Mouse (Mus musculus) bone marrow macrophage, adult 2 months (primary cell): ENCODE data around the gene Camk2g.

Source experiments
- CTCF ChIP-seq: IDR thresholded peaks from 2 replicates; pipeline ENCODE4 v1.5.1; 2012; ENCODE audit warnings: low read depth, mild to moderate bottlenecking, low read length, moderate library complexity
- POLR2A ChIP-seq: IDR thresholded peaks from 2 replicates; pipeline ENCODE4 v1.6.1; 2012; ENCODE audit warnings: mild to moderate bottlenecking, low read depth, low read length, borderline replicate concordance

DNA sequence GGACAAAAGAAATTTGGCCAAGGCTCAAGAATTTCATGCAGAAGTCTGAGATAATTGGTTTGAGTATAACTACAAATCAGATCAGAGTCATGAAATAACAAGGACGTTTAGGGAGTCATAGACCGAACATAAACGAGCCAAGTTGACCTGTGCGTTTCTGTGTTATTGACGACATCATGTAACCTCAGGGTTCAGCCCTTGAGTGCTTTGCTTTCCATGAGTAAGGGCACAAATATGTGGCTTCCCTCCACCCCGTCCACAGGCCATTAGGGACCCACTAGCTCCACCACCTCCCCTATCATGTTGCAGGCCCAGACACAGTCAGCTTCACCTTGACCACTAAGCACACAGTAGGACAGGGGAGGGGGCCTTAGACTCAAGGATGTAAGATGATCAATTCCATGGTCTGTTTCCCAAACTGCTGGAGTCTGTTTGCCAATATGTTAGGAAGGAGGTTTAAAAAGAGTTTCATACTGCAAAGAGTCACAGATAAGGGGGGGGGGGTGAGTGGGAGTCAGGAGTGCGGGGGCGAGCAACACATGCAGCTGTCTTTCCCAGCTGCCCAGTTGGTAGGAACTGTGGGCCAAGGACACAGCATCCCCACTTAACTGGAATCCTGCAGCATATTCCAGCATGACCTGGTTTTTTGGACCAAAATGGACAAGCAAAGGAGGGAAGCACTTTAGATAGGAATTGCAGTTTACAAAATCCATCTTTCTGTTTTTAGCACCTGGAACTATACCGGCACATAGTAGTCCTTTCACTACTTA lies 37.4 kb upstream of the Camk2g start:
- TF ChIP-seq POLR2A, result no peak
- no peak for TF ChIP-seq CTCF
